Mouse (Mus musculus) fat pad, adult 2 months (tissue): ENCODE measurements around the gene Inpp5b.
"Not testable (repeated sequence)": the region's sequence is repeated elsewhere in the genome, so short reads cannot be mapped to it uniquely, and the experiment has no call there.

Experiments
- DNase-seq: peaks from one replicate; pipeline ENCODE4 v3.0.0-alpha.2; 2011; ENCODE audit warnings: low read depth, low spot score; ENCODE audit errors: extremely low read depth

Gene Inpp5b

GRCm38 (mm10) chr4:124741376-124742343 lies at the start of gene Inpp5b:
Gene Inpp5b, plus strand, starts transcription at chr4:124741850.
- no peak for DNase-seq

- no peak for DNase-seq
Observed at GRCm38 (mm10) chr4:124692416-124692861, 49.2 kb upstream of the Inpp5b start.

GRCm38 (mm10) chr4:124693135-124693894 lies 48.3 kb upstream of the Inpp5b start, which contains the start of gene Utp11:
Gene Utp11, minus strand, starts transcription at chr4:124693600.
- no peak for DNase-seq

- DNase-seq, result no peak
Observed at GRCm38 (mm10) chr4:124694572-124694971, 47.1 kb upstream of the Inpp5b start.

GRCm38 (mm10) chr4:124695786-124696516 lies 45.7 kb upstream of the Inpp5b start:
- DNase-seq, result no peak

GRCm38 (mm10) chr4:124699791-124700190 lies 41.9 kb upstream of the Inpp5b start:
- DNase-seq, result no peak

- DNase-seq, result no peak
Observed at GRCm38 (mm10) chr4:124700248-124700971, 41.2 kb upstream of the Inpp5b start, which contains the start of gene Fhl3. Gene Fhl3, plus strand, starts transcription at chr4:124700701.

GRCm38 (mm10) chr4:124701052-124701845 lies 40.4 kb upstream of the Inpp5b start:
- DNase-seq, result no peak

- no peak for DNase-seq
Observed at GRCm38 (mm10) chr4:124701916-124702315, 39.7 kb upstream of the Inpp5b start.

- DNase-seq, result no peak
Observed at GRCm38 (mm10) chr4:124703406-124703805, 38.2 kb upstream of the Inpp5b start.

- no peak for DNase-seq
Observed at GRCm38 (mm10) chr4:124703881-124704796, 37.5 kb upstream of the Inpp5b start.

- DNase-seq, result no peak
Observed at GRCm38 (mm10) chr4:124704797-124705474, 36.7 kb upstream of the Inpp5b start.

GRCm38 (mm10) chr4:124705661-124706269 lies 35.9 kb upstream of the Inpp5b start:
- no peak for DNase-seq

GRCm38 (mm10) chr4:124707381-124708199 lies 34.1 kb upstream of the Inpp5b start:
- DNase-seq, result not testable (repeated sequence)

GRCm38 (mm10) chr4:124708200-124708517 lies 33.5 kb upstream of the Inpp5b start:
- DNase-seq, result not testable (repeated sequence)
